Mouse (Mus musculus) limb, embryonic 15.5 days (tissue): ENCODE results near the gene Tmem131l. TPM values are rescaled to one million over a fixed set of nuclear protein-coding genes. Genes with fewer than 3 reads are reported as not detected.
A peak's percentile ranks its signal among the peaks of the same experiment; 100 is the strongest.

Experiments used
- ATAC-seq: fragments of 200-750 bp; cut with Nextera tagmentation; 2 replicates; pipeline ENCODE4 v1.8.0; 2017; ENCODE audit warnings: low read depth, moderate TSS enrichment; ENCODE audit not compliant: insufficient number of reproducible peaks, low FRiP score, low TSS enrichment
- H3K27ac ChIP-seq: fragments of 300-500 bp; sonication (generic); 2 replicates; pipeline ENCODE4 v1.5.1; 2015; ENCODE audit warnings: moderate library complexity, mild to moderate bottlenecking, inconsistent platforms
- H3K27me3 ChIP-seq: fragments of 300-500 bp; sonication (generic); 2 replicates; pipeline ENCODE4 v1.6.1; 2015; ENCODE audit warnings: inconsistent platforms
- H3K36me3 ChIP-seq: fragments of 300-500 bp; sonication (generic); 2 replicates; pipeline ENCODE4 v1.6.1; 2015; ENCODE audit warnings: inconsistent platforms
- H3K4me1 ChIP-seq: fragments of 300-500 bp; sonication (generic); 2 replicates; pipeline ENCODE4 v1.6.1; 2015; ENCODE audit warnings: inconsistent platforms
- H3K4me2 ChIP-seq: fragments of 300-500 bp; sonication (generic); 2 replicates; pipeline ENCODE4 v1.6.1; 2015; ENCODE audit warnings: mild to moderate bottlenecking, inconsistent platforms
- H3K4me3 ChIP-seq: fragments of 300-500 bp; sonication (generic); 2 replicates; pipeline ENCODE4 v1.5.1; 2015; ENCODE audit warnings: mild to moderate bottlenecking, inconsistent platforms
- H3K9ac ChIP-seq: fragments of 300-500 bp; sonication (generic); 2 replicates; pipeline ENCODE4 v1.6.1; 2015; ENCODE audit warnings: inconsistent platforms
- H3K9me3 ChIP-seq: fragments of 300-500 bp; sonication (generic); 2 replicates; pipeline ENCODE4 v1.6.1; 2016; ENCODE audit warnings: inconsistent platforms
- WGBS: fragments of 180-500 bp; shearing (Covaris S2); methylation state at CpG from one replicate; pipeline ENCODE4 v1.1.7; 2015; 5-methylcytosine and 5-hydroxymethylcytosine counted together
- polyA plus RNA-seq: library from polyadenylated mRNA; unstranded; fragments of >200 nt; fragmentation: Nextera tagmentation; extraction: Ambion mirVana; gene quantifications from 2 replicates; pipeline ENCODE4 v1.2.1, GENCODE M21; 2015

The Tmem131l gene
- polyA plus RNA-seq, 1 experiment from 2014 or later, result 47.9 TPM

DNA sequence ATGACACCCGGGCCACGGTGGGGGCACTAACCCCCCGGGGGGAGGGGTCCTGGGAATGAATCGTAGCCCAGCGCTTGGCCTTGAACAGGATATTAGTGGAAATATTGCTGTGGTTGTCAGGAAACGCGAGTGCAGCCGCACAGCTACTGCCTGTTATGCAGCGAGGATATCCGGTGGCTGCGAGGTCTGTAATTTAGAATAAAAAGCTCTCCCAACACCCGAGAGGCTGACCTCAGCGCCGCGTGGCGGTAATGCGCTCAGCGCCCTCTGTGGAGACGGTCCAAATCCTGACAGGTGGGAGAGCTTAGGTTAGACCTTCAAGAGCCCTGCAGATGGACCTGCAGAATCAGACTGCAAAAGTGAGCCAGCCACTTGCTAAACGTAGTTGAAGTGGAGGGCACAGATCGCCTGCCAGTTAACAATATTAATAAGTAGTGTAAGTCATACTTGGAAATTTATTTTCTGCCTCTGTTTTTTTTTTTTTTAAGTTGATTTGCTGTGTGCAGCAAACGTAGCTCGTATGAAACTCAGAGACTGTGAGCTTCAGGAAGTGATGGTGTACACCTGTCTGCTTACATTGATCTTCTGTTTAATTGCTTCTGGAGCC lies 604 bp upstream of the Tmem131l start:
- peak overlapping the region; percentile 95 for H3K4me3 ChIP-seq

DNA sequence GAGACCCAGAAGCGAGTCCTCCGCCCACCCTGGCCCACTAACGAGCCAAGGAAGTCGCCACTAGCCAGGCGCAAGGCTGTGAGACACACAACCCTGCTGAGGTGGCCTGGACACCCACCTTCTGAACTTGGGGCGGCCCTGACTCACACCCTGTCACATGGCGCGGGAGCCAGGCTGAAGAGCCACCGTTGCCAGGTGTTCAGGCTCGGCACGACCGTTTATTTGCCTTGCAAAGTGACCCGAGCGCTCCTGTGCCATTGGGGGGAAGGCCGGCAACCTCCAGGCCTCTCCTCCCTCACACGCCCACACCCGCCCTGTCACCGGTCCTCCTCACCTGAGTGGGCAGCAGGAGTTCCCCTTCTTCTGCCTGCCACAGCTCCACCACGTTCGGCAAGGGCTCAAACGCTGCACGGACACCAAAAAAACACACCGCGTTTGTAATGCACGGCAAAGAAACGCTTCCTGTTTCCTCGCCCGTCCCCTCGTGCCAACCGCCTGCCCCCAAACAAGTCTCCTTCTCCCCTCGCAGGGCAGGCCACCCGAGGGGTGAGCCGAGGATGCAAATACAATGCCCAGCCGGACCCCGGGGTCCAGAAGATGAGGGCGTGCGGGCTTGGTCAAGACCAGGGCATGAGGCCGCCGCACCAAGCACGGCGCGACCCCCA lies 862 bp downstream of the Tmem131l start:
- peaks cover 3% of the 10 kb centered on the region; the same call in 1 of the 2 replicates for H3K36me3 ChIP-seq
- H3K27ac ChIP-seq, result peak overlapping the region; percentile 91
- peak overlapping the region; percentile 95 for H3K4me3 ChIP-seq
- H3K27me3 ChIP-seq, result no peaks in the 10 kb centered on the region
- H3K4me2 ChIP-seq, result peak overlapping the region; percentile 91
- ATAC-seq, result no peak
- H3K4me1 ChIP-seq, result peaks cover 14% of the 10 kb centered on the region
- peak overlapping the region; percentile 88 for H3K9ac ChIP-seq
- H3K9me3 ChIP-seq, result no peaks in the 10 kb centered on the region
- WGBS, result under 1% methylated on average over 42 of the region's 42 CpGs

More for the DNA sequence above, 604 bp upstream of the Tmem131l start:
- H3K27ac ChIP-seq, result peak overlapping the region; percentile 91
- H3K9ac ChIP-seq, result peak overlapping the region; percentile 41; the same call in 1 of the 2 replicates
- peak overlapping the region; percentile 91 for H3K4me2 ChIP-seq
- no peaks in the 10 kb centered on the region for H3K27me3 ChIP-seq
- H3K4me1 ChIP-seq, result peaks cover 14% of the 10 kb centered on the region
- ATAC-seq, result peak; percentile 62
- WGBS, result 4% methylated on average over 23 of the region's 23 CpGs
- H3K9me3 ChIP-seq, result no peaks in the 10 kb centered on the region
- H3K36me3 ChIP-seq, result no peaks in the 10 kb centered on the region

DNA sequence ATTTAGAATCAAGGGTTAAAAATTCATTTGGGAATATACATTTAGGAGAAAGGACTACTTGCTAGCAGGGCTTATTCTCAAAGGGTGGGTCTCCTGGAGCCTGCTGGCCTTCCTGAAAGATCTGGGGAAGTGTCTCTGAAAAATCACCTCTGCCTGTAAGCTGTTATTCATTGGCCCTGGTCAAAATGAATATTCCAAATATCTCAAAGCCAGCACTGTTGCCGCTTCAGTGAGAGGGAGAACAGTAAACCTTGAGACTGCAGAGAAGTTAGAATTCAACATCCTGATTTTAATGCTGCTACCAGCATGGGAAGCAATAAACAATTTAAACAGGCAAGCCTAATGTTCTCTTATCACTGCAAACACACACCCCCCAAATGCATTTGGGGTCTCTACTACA lies 1.8 kb downstream of the Tmem131l start:
- no peaks in the 10 kb centered on the region for H3K27me3 ChIP-seq
- H3K36me3 ChIP-seq, result peaks cover 3% of the 10 kb centered on the region; the same call in 1 of the 2 replicates
- 16% methylated on average over 1 of the region's 1 CpGs for WGBS
- peaks cover 21% of the 10 kb centered on the region for H3K4me1 ChIP-seq
- peak overlapping the region; percentile 95 for H3K4me3 ChIP-seq
- H3K9me3 ChIP-seq, result no peaks in the 10 kb centered on the region
- no peak for ATAC-seq
- H3K9ac ChIP-seq, result no peak overlapping the region
- H3K4me2 ChIP-seq, result peak overlapping the region; percentile 91
- no peak overlapping the region for H3K27ac ChIP-seq

DNA sequence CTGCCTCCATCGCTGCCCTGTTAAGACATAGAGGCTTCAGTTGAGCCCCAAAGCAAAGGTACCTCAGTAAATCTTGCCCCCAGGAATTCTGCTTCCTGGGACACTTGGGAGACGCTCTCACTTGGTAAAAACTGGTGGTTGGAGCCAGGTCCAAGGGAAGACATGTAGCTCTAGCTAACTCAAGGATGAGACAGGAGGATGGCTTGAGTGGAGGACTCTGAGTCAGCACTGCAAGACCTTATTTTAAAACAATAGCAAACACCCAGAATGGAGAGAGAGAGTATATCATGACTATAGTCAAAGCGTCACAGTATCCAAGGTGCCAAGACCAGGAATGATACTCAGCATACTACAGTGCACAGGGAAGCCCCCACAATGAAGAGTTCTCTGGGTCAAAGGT lies 2.4 kb downstream of the Tmem131l start:
- 90% methylated on average over 3 of the region's 3 CpGs for WGBS
- Histone ChIP-seq H3K9ac (no peak overlapping the region), H3K4me1 (peaks cover 21% of the 10 kb centered on the region), H3K27me3 (no peaks in the 10 kb centered on the region), H3K4me3 (no peak overlapping the region), H3K9me3 (no peaks in the 10 kb centered on the region), H3K36me3 (peaks cover 3% of the 10 kb centered on the region; the same call in 1 of the 2 replicates), H3K27ac (no peak overlapping the region), H3K4me2 (0 out of 2 replicates have a peak overlapping the region, but pooled peaks have one; percentile 91)
- ATAC-seq, result no peak

DNA sequence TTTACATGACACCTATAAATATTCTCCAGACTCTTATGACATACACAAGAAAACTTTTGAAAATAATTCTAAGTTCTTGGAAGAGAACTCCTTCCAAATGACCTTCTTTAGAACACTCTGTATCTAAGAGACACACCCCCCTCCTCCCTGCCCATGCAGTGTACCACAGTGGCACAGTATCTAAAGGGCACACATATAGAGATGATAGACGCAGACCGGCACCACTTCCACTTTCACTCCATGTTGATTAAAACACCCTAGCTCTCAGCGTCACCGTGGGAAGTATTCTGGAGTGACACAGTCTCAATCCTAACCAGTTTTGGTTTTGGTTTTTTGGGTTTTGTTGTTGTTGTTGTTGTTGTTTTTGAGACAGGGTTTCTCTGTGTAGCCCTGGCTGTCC lies 3.1 kb downstream of the Tmem131l start:
- Histone ChIP-seq H3K4me2 (no peak overlapping the region), H3K27ac (no peak overlapping the region), H3K36me3 (peaks cover 3% of the 10 kb centered on the region; the same call in 1 of the 2 replicates), H3K27me3 (no peaks in the 10 kb centered on the region), H3K4me1 (peaks cover 21% of the 10 kb centered on the region), H3K9ac (no peak overlapping the region), H3K4me3 (no peak overlapping the region), H3K9me3 (no peaks in the 10 kb centered on the region)
- WGBS, result 84% methylated on average over 4 of the region's 4 CpGs
- no peak for ATAC-seq

DNA sequence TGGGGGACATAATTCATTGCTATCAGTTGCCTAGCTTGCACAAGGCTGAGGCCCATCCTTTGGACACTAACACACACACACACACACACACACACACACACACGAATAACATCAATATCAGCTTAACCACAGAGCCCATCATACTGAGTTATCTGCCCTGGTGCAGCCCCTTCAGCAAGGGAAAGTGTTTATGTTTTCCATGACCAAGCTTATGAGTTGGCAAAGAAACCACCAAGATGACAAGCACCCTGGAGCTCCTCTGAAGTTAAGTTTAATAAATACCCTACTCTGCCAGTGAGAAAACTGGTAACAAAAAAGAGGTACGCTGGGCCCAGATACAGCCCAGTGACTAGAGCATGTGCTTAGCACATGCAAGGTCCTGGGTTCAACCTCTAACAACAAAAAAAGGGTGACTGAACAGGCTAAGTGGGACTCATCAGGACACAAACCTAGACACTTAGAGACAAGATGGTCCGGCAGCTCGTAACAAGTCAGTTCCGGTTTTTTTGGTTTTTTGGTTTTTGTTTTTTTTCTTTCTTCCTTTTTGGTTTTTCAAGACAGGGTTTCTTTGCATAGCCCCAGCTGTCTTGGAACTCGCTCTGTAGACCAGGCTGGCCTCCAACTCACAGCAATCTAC lies 4.1 kb downstream of the Tmem131l start:
- WGBS, result 88% methylated on average over 6 of the region's 6 CpGs
- no peak for ATAC-seq
- no peak overlapping the region for H3K4me3 ChIP-seq
- H3K9me3 ChIP-seq, result no peaks in the 10 kb centered on the region
- H3K27ac ChIP-seq, result no peak overlapping the region
- H3K27me3 ChIP-seq, result no peaks in the 10 kb centered on the region
- H3K4me1 ChIP-seq, result peaks cover 21% of the 10 kb centered on the region
- H3K4me2 ChIP-seq, result no peak overlapping the region
- H3K36me3 ChIP-seq, result peaks cover 6% of the 10 kb centered on the region; the same call in 1 of the 2 replicates
- H3K9ac ChIP-seq, result no peak overlapping the region

DNA sequence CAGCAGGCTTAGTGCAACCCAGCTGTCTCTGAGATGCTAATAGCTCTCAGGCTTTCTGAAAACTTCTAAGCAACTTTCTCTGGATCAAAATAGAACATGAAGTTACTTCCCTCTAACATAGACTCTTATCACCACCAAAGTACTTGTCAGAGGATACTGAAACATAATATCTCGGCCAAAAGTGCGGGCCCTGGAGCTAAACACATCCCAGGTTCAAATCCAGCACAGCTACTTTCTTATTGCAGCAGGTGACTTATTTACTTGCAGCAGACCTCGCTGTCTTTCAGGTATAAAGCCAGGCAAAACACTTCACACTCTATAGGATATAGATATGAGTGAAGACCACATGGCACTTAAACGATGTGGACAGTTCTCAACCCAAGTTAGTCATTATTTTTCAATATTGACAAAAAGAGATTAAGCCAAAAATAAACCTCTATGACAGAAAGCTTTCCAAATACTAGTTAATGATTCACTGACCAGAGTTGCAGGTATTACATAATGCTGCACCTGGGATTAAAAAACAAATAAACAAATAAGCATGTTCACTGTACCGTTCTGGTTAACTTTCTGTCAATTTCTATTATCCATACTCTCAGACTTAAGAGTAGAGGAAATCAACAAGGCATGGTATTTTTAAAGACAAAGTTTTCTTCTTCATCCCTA lies 5.7 kb downstream of the Tmem131l start:
- peaks cover 16% of the 10 kb centered on the region; the same call in 1 of the 2 replicates for H3K36me3 ChIP-seq
- no peak overlapping the region for H3K9ac ChIP-seq
- H3K27me3 ChIP-seq, result no peaks in the 10 kb centered on the region
- H3K27ac ChIP-seq, result no peak overlapping the region
- H3K9me3 ChIP-seq, result no peaks in the 10 kb centered on the region
- peaks cover 19% of the 10 kb centered on the region for H3K4me1 ChIP-seq
- no peak for ATAC-seq
- 82% methylated on average over 5 of the region's 5 CpGs for WGBS
- no peak overlapping the region for H3K4me2 ChIP-seq
- no peak overlapping the region for H3K4me3 ChIP-seq

DNA sequence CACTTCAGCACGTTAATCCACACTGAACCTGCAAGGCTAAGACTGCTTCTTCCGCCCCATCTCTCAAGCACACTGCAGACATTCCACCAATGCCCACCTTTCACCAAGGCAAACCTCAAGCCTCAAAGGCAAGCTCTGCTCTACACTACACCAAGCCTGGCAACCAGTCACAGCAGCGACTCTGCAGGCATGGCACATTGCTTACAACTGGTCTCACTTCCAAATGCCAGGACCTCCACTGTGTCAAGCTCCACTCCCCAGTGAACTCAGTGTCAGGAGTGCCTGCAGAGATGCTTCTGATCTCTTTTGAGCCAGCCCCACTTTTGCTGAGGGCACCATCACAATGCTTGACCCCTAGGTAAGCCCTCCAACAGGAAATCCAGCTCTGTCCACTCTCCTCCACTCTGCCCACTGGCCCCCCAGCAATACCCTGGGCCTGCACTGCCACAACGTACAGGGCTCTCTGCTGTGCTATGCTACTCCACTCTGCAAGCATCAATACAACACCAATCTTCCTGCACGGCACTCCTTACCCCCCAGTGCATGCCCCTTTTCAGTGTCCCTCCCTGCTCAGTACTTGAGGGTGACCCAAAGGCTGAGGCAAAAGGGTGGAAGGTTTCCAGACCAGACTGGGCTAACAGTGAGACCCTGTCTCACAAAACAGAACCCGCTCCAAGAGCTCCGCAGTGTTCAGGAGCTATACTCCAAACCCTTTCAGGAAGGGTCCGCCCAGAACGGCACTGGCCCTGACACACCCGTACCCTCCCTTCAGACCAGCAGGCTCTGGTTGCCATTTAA lies 6.8 kb downstream of the Tmem131l start:
- Histone ChIP-seq H3K4me1 (peaks cover 9% of the 10 kb centered on the region), H3K9ac (no peak overlapping the region), H3K27ac (no peak overlapping the region), H3K27me3 (no peaks in the 10 kb centered on the region), H3K9me3 (no peaks in the 10 kb centered on the region), H3K4me2 (no peak overlapping the region), H3K36me3 (peaks cover 26% of the 10 kb centered on the region), H3K4me3 (no peak overlapping the region)
- ATAC-seq, result no peak
- 81% methylated on average over 10 of the region's 10 CpGs for WGBS

DNA sequence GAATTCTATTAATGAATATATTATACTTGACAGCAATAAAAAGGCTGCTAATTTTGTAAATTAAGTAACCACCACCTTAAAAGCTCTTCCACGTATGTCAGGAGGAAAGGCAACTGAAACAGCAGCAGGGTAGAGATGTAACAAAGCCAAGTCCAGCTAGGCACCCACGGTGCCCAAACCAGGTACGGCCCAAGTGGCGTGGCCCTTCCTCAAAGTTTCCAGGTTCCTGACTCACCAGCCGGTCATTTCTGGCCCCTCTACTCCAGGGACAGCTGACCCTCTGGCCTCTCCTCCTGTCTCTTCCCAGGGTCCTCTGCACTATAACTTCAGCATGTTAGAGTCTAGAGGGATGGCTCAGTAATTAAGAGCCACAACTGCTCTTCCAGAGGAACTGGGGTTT lies 7.6 kb downstream of the Tmem131l start:
- Histone ChIP-seq H3K36me3 (peaks cover 26% of the 10 kb centered on the region), H3K27me3 (no peaks in the 10 kb centered on the region), H3K4me3 (no peak overlapping the region), H3K4me1 (peaks cover 13% of the 10 kb centered on the region; the same call in 1 of the 2 replicates), H3K9me3 (no peaks in the 10 kb centered on the region), H3K9ac (no peak overlapping the region), H3K4me2 (no peak overlapping the region), H3K27ac (no peak overlapping the region)
- no peak for ATAC-seq
- WGBS, result 92% methylated on average over 5 of the region's 5 CpGs

DNA sequence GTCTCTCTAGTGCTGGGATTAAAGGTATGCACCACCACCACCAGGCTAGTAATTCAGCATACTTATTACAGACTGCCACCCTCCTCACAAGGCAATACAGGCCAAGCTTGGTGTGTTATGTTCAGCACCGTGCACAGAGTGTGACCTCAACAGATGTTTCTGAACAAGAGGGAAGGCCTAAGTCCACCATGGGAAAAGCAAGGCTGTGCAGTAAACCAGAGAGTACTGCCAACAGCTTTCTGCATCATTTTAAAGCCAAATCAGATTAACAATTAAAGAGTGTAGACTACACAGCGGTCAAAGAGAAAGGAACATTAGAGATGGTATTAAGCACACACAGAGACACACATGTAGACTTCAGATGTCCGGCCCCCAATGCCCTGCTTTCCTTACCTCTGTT lies 8.8 kb downstream of the Tmem131l start:
- H3K36me3 ChIP-seq, result peaks cover 26% of the 10 kb centered on the region
- no peak for ATAC-seq

DNA sequence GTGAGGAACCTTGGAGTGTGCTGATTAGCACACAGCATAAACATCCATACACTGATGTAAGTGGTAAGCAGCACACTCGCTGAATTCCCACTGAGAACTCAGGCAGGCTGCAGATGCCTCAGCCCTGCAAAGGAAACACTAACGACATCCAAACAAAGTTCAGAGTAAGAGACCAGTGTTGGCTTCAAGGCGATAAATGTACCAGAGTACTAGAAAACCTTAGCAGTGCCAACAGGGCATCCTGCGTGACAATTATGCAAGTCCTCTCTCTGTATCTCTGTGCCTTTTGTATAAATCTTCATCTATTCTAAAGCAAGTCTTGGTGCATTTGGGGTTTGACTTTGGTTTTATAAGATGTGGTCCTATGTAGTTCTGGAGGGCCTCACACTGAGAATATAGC lies 11.0 kb downstream of the Tmem131l start:
- H3K27me3 ChIP-seq, result no peaks in the 10 kb centered on the region
- no peak overlapping the region for H3K27ac ChIP-seq
- H3K4me2 ChIP-seq, result no peak overlapping the region
- no peak overlapping the region for H3K9ac ChIP-seq
- no peaks in the 10 kb centered on the region for H3K9me3 ChIP-seq
- H3K4me3 ChIP-seq, result no peak overlapping the region
- H3K4me1 ChIP-seq, result peaks cover 27% of the 10 kb centered on the region; the same call in 1 of the 2 replicates
- H3K36me3 ChIP-seq, result peaks cover 23% of the 10 kb centered on the region
- no peak for ATAC-seq
- WGBS, result 70% methylated on average over 4 of the region's 4 CpGs

More for the DNA sequence above, 8.8 kb downstream of the Tmem131l start:
- Histone ChIP-seq H3K27ac (no peak overlapping the region), H3K4me3 (no peak overlapping the region), H3K4me1 (peaks cover 16% of the 10 kb centered on the region; the same call in 1 of the 2 replicates), H3K9me3 (no peaks in the 10 kb centered on the region), H3K27me3 (no peaks in the 10 kb centered on the region), H3K4me2 (no peak overlapping the region), H3K9ac (no peak overlapping the region)
- 91% methylated on average over 3 of the region's 3 CpGs for WGBS
